Mouse (Mus musculus) midbrain, embryonic 11.5 days (tissue): ENCODE results near the gene Gm17428. TPM values are rescaled to one million over a fixed set of nuclear protein-coding genes. Genes with fewer than 3 reads are reported as not detected.
"Not testable (repeated sequence)": the region's sequence is repeated elsewhere in the genome, so short reads cannot be mapped to it uniquely, and the experiment has no call there.

ENCODE experiments used
- ATAC-seq: fragments of 200-750 bp; cut with Nextera tagmentation; 2 replicates; pipeline ENCODE4 v1.8.0; 2017; ENCODE audit warnings: moderate TSS enrichment, moderate library complexity; ENCODE audit not compliant: low FRiP score
- DNase-seq: peaks from one replicate; pipeline ENCODE4 v3.0.0; 2015; ENCODE audit warnings: low spot score; ENCODE audit errors: missing footprints
- H3K27ac ChIP-seq: fragments of 300-500 bp; sonication (generic); 2 replicates; pipeline ENCODE4 v1.5.1; 2014; ENCODE audit warnings: low read depth, low read length
- H3K27me3 ChIP-seq: fragments of 300-500 bp; sonication (generic); 2 replicates; pipeline ENCODE4 v1.6.1; 2014; ENCODE audit warnings: mild to moderate bottlenecking, low read length, moderate library complexity, mixed read lengths; ENCODE audit not compliant: control insufficient read depth, insufficient read depth
- H3K36me3 ChIP-seq: fragments of 300-500 bp; sonication (generic); 2 replicates; pipeline ENCODE4 v1.6.1; 2014; ENCODE audit warnings: mild to moderate bottlenecking, low read length, moderate library complexity, mixed read lengths; ENCODE audit not compliant: control insufficient read depth, insufficient read depth
- H3K4me1 ChIP-seq: fragments of 300-500 bp; sonication (generic); 2 replicates; pipeline ENCODE4 v1.6.1; 2014; ENCODE audit warnings: low read length; ENCODE audit not compliant: control insufficient read depth, insufficient read depth
- H3K4me2 ChIP-seq: fragments of 300-500 bp; sonication (generic); 2 replicates; pipeline ENCODE4 v1.6.1; 2014; ENCODE audit warnings: mild to moderate bottlenecking, moderate library complexity
- H3K4me3 ChIP-seq: fragments of 300-500 bp; sonication (generic); 2 replicates; pipeline ENCODE4 v1.5.1; 2014; ENCODE audit warnings: low read depth, low read length
- H3K9ac ChIP-seq: fragments of 300-500 bp; sonication (generic); 2 replicates; pipeline ENCODE4 v1.6.1; 2014; ENCODE audit warnings: low read length
- H3K9me3 ChIP-seq: fragments of 300-500 bp; sonication (generic); 2 replicates; pipeline ENCODE4 v1.6.1; 2016; ENCODE audit warnings: low read length; ENCODE audit not compliant: control insufficient read depth
- WGBS: fragments of 180-500 bp; shearing (Covaris S2); extraction: QIAGEN DNeasy Blood & Tissue Kit; methylation state at CpG from one replicate; pipeline ENCODE4 v1.1.7; 2014; 5-methylcytosine and 5-hydroxymethylcytosine counted together
- polyA plus RNA-seq: library from polyadenylated mRNA; unstranded; fragments of >200 nt; fragmentation: Nextera tagmentation; extraction: Ambion mirVana; gene quantifications from 2 replicates; pipeline ENCODE4 v1.2.1, GENCODE M21; 2014

Gm17428 gene
- polyA plus RNA-seq, 1 experiment from 2014 or later = not detected

DNA sequence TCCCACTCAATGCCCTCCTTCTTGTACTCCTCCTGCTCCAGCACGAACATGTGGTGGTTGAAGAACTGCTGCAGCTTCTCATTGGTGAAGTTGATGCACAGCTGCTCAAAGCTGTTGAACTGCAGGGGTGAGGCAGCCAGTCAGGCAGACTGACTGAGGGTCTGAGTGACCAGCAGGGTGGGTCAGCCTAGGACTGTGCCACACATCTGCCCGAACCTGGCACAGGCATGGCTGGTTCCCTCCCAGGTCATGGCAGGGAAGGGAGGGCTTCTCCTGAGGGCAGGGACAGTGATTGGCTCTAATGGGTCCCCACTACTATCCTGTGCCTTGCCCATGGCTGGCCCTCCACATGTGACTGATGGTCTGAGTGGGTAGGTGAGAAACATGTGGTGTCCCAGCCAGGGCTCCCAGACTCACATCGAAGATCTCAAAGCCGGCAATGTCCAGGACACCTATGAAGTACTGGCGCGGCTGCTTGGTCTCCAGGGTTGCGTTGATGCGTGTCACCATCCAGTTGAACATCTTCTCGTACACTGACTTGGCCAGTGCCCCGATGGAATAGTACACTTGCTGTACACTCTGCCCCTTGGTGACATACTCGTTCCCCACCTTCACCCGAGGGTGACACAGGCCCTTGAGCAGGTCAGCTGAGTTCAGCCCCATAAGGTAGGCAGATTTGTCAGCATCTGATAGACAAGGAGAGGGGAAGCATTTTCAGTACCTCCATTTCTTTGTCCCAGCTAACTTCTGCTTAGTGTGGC, 16.7 kb upstream of the Gm17428 start:
- H3K4me1 ChIP-seq, H3K4me2 ChIP-seq, H3K27ac ChIP-seq, ATAC-seq, H3K9ac ChIP-seq, H3K4me3 ChIP-seq, H3K36me3 ChIP-seq, DNase-seq, H3K27me3 ChIP-seq, H3K9me3 ChIP-seq: not testable (repeated sequence)
- WGBS = 95% methylated on average over 12 of the region's 12 CpGs

DNA sequence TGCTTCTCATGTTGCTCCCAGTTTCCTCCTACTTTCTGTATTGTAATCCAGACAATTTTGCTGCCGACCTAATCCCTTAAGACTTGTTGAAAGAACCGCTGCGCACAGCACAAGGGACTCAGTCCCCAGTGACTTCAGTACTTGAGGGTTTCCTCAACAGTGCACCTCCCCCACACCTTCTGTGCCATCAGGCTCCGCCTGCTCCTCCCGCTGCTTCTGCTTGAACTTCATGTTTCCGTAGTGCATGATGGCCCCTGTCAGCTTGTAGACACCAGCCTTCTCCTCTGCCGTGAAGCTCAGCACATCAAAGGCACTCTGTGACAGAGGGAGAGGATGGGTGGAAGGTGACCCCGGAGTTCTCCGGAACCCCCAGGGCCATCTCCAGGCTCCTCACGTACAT, 16.0 kb upstream of the Gm17428 start:
- DNase-seq (no peak), ATAC-seq (no peak)
- Histone ChIP-seq H3K27me3 (no peaks in the 10 kb centered on the region), H3K36me3 (no peaks in the 10 kb centered on the region), H3K9ac (no peak overlapping the region), H3K4me3 (no peak overlapping the region), H3K4me1 (no peaks in the 10 kb centered on the region), H3K9me3 (no peaks in the 10 kb centered on the region), H3K27ac (no peak overlapping the region), H3K4me2 (no peak overlapping the region)
- 62% methylated on average over 10 of the region's 10 CpGs for WGBS

DNA sequence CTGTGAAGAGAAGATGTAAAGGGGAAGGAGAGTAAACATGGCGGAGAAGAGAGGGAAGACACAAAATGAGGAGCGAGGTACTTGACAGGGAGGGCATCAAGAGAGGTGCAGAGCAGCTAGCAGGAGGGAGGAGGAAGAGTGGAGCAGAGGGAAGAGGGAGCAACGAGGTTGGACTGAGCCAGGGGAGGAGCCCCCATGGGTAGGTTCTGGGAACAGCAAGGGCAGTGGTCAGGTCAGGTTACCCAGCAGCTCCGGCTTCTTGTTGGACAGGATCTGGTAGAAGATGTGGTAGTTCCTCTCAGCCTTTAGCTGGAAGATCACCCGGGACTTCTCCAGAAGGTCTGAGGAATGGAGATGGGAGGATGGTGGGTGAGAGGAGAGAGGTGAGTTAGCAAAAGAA, 15.2 kb upstream of the Gm17428 start:
- Histone ChIP-seq H3K4me3 (no peak overlapping the region), H3K4me1 (no peaks in the 10 kb centered on the region), H3K9ac (no peak overlapping the region), H3K9me3 (no peaks in the 10 kb centered on the region), H3K27ac (no peak overlapping the region), H3K4me2 (no peak overlapping the region), H3K27me3 (no peaks in the 10 kb centered on the region), H3K36me3 (no peaks in the 10 kb centered on the region)
- WGBS = 82% methylated on average over 5 of the region's 5 CpGs
- DNase-seq (no peak), ATAC-seq (no peak)

DNA sequence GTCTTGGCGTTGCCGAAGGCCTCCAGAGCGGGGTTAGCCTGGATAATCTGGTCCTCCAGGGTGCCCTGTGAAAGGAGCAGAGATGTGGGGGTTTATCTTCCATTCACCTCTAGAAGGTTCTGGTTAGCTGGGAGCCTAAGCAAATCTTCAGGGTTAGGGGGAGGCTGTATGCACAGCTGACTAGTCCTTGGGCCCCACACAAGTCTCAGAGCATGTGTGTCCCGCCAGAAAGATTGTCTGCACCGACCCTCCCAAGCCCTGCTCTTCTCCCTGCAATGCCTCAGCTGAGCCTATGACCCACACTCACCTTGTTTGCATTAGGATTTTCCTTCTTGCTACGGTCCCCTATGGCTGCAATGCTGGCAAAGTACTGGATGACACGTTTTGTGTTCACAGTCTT, 14.0 kb upstream of the Gm17428 start:
- Histone ChIP-seq H3K27ac (no peak overlapping the region), H3K36me3 (no peaks in the 10 kb centered on the region), H3K9me3 (no peaks in the 10 kb centered on the region), H3K4me2 (no peak overlapping the region), H3K4me1 (no peaks in the 10 kb centered on the region), H3K27me3 (no peaks in the 10 kb centered on the region), H3K9ac (no peak overlapping the region), H3K4me3 (no peak overlapping the region)
- 89% methylated on average over 7 of the region's 7 CpGs for WGBS
- no peak for ATAC-seq
- no peak for DNase-seq

DNA sequence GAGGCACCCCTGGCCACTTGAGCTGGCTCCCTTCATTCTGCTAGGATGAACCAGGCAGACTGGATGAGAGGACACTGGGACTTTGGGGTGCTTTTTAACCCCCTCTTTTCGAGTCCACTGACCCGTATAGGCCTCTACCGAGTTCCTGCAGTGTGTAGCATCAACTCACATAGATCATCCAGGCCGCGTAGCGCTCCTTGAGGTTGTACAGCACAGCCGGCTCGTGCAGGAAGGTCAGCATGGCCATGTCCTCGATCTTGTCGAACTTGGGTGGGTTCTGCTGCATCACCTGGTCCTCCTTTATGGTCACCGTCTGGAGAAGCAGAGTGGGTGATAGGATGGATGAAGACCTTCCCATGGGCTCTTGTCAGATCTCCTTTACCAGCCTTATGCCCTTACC, 13.0 kb upstream of the Gm17428 start:
- no peak overlapping the region for H3K9ac ChIP-seq
- H3K4me2 ChIP-seq = no peak overlapping the region
- WGBS = 86% methylated on average over 11 of the region's 11 CpGs
- H3K4me1 ChIP-seq = no peaks in the 10 kb centered on the region
- DNase-seq (no peak), ATAC-seq (no peak)
- no peak overlapping the region for H3K4me3 ChIP-seq
- H3K27me3 ChIP-seq = no peaks in the 10 kb centered on the region
- no peaks in the 10 kb centered on the region for H3K9me3 ChIP-seq
- no peaks in the 10 kb centered on the region for H3K36me3 ChIP-seq
- no peak overlapping the region for H3K27ac ChIP-seq

DNA sequence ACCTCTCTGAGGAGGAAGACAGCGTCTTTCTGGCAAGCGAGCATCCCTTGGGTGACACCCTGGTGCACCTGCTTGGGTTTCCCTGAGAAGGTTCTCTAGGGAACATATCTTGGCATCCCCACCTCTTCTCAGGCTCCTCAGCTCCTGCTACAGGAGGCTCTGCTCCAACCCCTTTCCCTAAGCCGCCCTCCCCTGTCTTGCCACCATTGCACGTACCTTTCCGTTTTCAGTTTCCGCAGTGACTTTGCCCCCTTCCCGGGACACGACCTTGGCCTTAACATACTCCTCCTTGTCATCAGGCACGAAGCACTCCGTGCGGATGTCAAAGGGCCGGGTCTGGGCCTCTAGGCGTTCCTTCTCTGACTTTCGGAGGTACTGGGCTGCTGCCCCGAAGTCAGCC, 11.7 kb upstream of the Gm17428 start:
- WGBS = 87% methylated on average over 15 of the region's 15 CpGs
- Histone ChIP-seq H3K9me3 (no peaks in the 10 kb centered on the region), H3K36me3 (no peaks in the 10 kb centered on the region), H3K4me1 (no peaks in the 10 kb centered on the region), H3K4me3 (no peak overlapping the region), H3K27me3 (no peaks in the 10 kb centered on the region), H3K9ac (no peak overlapping the region), H3K4me2 (no peak overlapping the region), H3K27ac (no peak overlapping the region)
- DNase-seq = no peak
- ATAC-seq = no peak

DNA sequence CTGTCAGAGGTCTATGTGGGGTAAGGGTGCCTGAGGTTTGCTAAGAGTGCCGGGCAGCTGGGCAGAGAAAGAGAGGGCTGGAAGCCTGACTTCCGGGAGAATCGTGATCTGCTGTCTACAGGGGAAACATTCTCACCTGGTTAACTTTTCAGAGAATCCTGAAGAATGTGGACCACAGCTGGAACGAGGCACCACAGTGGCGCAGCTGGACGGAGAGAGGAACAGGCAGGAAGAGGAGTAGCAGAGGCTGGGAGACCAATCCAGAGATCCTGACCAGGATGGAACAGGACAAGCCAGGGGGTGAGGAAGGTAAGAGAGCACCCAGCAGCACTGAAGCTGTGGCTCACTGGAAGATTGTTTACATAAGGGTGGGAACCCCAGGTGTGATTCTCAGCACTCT, 11.1 kb upstream of the Gm17428 start:
- Histone ChIP-seq H3K4me3 (no peak overlapping the region), H3K9me3 (no peaks in the 10 kb centered on the region), H3K4me2 (no peak overlapping the region), H3K27me3 (no peaks in the 10 kb centered on the region), H3K9ac (no peak overlapping the region), H3K27ac (no peak overlapping the region), H3K36me3 (no peaks in the 10 kb centered on the region), H3K4me1 (no peaks in the 10 kb centered on the region)
- DNase-seq (no peak), ATAC-seq (no peak)
- 79% methylated on average over 6 of the region's 6 CpGs for WGBS

DNA sequence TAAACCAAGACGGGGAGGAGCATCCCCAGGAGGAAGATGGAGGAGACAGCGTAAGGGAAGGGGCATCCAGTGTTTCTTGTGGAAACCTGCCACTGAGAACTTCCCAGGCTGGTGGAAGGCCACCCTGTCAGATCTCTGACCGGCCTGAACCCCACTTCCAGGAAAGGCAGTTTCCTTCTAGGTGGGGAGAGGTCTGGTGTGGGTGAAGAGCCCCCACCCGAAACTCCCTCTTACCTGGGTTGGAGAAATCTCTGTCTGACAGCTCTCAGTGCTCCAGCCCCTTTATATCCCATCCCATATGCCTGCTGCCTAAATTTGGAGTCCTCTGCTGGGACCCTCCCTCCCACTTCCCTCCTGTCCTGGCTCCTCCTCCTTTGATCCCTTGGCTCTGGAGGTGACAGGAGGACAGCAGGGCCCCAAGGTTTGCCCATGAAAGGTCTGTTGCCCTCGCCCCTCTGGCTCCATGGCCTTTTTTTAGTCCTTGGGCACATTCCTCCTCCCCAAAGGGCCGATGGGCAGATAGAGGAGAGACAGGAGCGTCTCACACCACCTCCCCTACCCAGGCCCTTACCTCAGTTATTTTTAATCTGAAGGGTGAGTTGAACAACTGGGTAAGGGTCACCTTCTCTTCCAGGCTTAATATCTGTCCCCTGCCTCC, 10.3 kb upstream of the Gm17428 start, which contains the start of gene Myh6:
Gene Myh6, minus strand, starts transcription at position 608 of the 658 bp plus-strand sequence.
- H3K36me3 ChIP-seq = no peaks in the 10 kb centered on the region
- no peaks in the 10 kb centered on the region for H3K27me3 ChIP-seq
- WGBS = 78% methylated on average over 7 of the region's 7 CpGs
- no peaks in the 10 kb centered on the region for H3K9me3 ChIP-seq
- H3K27ac ChIP-seq = no peak within 1 kb of the TSS
- H3K9ac ChIP-seq = no peak within 1 kb of the TSS
- DNase-seq (no peak), ATAC-seq (no peak)
- no peak within 1 kb of the TSS for H3K4me3 ChIP-seq
- H3K4me2 ChIP-seq = no peak within 1 kb of the TSS
- H3K4me1 ChIP-seq = no peaks in the 10 kb centered on the region

DNA sequence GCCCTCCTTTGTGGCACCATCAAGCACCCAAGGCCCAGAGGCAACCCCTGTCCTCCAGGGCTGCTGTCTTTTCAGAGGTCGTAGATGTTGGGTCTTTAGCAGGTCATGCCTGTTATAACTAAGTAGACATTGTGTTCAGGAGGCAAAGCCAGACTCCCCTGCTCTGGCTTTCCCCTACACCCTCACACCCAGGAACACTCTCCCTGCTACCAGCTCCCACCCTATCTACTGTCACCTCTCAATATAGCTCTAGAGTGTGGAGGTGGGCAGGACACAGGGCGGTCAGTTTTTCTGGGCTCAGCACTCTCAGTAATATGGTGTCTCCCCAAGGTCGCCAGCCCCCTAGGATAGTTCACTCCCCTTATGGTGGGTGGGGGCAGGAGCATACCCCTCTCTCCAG, 8.9 kb upstream of the Gm17428 start:
- 86% methylated on average over 3 of the region's 3 CpGs for WGBS
- DNase-seq (no peak), ATAC-seq (no peak)
- no peak overlapping the region for H3K9ac ChIP-seq
- H3K4me3 ChIP-seq = no peak overlapping the region
- no peak overlapping the region for H3K4me2 ChIP-seq
- no peaks in the 10 kb centered on the region for H3K4me1 ChIP-seq
- H3K9me3 ChIP-seq = no peaks in the 10 kb centered on the region
- H3K27ac ChIP-seq = no peak overlapping the region
- no peaks in the 10 kb centered on the region for H3K36me3 ChIP-seq
- H3K27me3 ChIP-seq = no peaks in the 10 kb centered on the region
